Mouse (Mus musculus) heart, adult 2 months (tissue): ENCODE measurements around the gene Vti1b.

ENCODE experiments used
- CTCF ChIP-seq: fragments of 200-600 bp; IDR thresholded peaks from 2 replicates; pipeline ENCODE4 v1.8.1; 2022; ENCODE audit warnings: antibody characterized with exemption, mild to moderate bottlenecking, moderate library complexity
- EP300 ChIP-seq: fragments of 200-500 bp; IDR thresholded peaks from 2 replicates; pipeline ENCODE4 v1.6.1; 2011; ENCODE audit warnings: low read depth, low read length, control low read depth; ENCODE audit not compliant: insufficient read depth
- POLR2A ChIP-seq: fragments of 200-500 bp; IDR thresholded peaks from 2 replicates; pipeline ENCODE4 v1.6.1; 2011; ENCODE audit warnings: mild to moderate bottlenecking, low read depth, low read length, control low read depth; ENCODE audit not compliant: insufficient read depth

DNA sequence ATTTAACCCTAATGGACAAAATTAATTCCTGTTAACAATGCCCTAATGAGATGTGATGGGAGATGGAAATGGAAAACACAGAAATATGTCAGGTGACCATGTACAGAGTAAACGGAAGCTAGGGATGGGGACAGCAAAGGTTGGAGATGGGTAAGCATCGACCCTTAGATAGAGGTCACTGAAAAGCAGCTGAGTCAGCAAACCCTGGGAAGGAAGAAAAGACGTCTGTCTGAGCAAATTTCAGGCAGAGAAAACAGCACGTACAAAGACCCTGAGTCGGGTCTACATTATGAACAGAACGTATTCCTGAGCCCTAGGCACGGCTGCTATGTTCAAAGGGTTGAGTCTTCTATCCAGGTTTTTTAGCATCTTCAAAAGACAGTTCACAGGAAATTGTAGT, 35.5 kb downstream of the Vti1b start:
- TF ChIP-seq CTCF (no peak), EP300 (no peak), POLR2A (no peak)
